Comparison of ENCODE assay signal across 10 mouse cellular contexts in genomic region chr11:106394055-106394454, GRCm38 (mm10). TPM values are rescaled to one million over a fixed set of nuclear protein-coding genes. Genes with fewer than 3 reads are reported as not detected.
"Had no signal": no experiment of that assay in that cellular context is flagged by ENCODE, and none has a peak within 500 bp of the region (broad histone marks: within the 10 kb centered on the region; RNA-seq: fewer than 3 reads in every experiment).

No protein-coding gene starts in this region.

RNA-seq across cellular contexts. Expression of gene Prr29, which starts 28.8 kb away (rescaled TPM):
- polyA plus RNA-seq: heart, embryonic 12.5 days; hindbrain, embryonic 10.5 days; hindbrain, embryonic 11.5 days; hindbrain, embryonic 12.5 days; hindbrain, embryonic 13.5 days; hindbrain, embryonic 14.5 days; hindbrain, embryonic 15.5 days; hindbrain, embryonic 16.5 days; hindbrain, postnatal 0 days had no signal

RNA-seq across cellular contexts. Expression of gene Scn4a, which starts 41.0 kb away (rescaled TPM):
- polyA plus RNA-seq: hindbrain, embryonic 12.5 days; hindbrain, embryonic 14.5 days; hindbrain, embryonic 15.5 days; hindbrain, embryonic 16.5 days; intestine, embryonic 16.5 days had no signal
